Mouse (Mus musculus): ENCODE data around the gene Pak6. TPM values are rescaled to one million over a fixed set of nuclear protein-coding genes. Genes with fewer than 3 reads are reported as not detected.

The Pak6 gene
- polyA plus RNA-seq, 1 experiment: not detected

DNA sequence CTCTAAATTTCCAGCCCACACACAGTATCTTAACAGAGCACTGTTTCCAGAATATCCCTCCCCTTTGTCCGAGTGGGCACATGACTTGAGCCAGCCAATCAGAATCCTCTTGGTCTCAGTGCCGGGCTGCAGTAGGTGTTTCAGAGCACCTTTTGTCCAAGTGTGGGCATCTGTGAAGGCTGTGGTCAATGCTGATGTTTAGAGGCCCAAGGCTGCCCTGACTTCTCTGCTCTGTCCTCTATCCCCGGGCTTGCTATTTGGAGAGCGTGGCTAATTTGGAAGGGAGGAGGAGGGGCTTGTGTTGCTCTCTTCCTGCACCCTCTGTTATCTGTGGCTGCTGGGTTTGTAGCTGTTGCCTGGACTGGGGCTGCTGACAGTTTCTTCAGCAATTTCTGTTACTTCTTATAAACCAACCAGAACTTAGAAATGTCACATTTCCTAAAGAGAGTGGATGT, 3.1 kb upstream of the Pak6 start:
- Histone ChIP-seq H3K4me1 (ENCODE audit: control insufficient read depth, insufficient read depth, low read length) (peaks cover 33% of the 10 kb centered on the region), H3K27ac (ENCODE audit: insufficient read depth, low read depth, low read length) (0 out of 2 replicates have a peak overlapping the region, but pooled peaks have one; percentile 42), H3K4me3 (ENCODE audit: insufficient read depth, low read depth, low read length) (peak overlapping the region; percentile 57)
- no peak for TF ChIP-seq CTCF (IDR thresholded peaks at IDR 0.05; ENCODE audit: insufficient read depth, low read depth, low read length)
- TF ChIP-seq POLR2A (IDR thresholded peaks at IDR 0.05; ENCODE audit: insufficient read depth, low read depth, low read length): no peak
- 2% methylated on average over 4 of the region's 4 CpGs for WGBS

DNA sequence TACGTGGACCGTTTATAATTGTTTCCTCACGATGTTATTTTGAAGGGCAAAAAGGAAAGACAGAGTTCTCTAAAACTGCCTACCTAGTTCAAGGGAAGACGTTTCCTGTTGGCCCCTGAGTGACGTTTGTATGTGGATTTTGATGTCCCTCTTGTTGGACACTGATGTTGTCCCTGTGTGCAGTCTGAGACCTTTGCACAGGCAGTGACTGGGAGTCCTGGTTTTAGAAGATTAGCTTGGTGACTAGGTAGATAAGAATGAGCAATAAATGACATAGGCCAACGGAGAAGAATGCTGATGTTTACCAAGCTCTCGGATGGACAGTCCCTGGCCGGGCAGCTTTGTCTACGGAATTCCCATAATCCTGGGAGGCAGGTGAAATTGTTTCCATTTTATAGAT, 1.2 kb upstream of the Pak6 start:
- TF ChIP-seq CTCF (IDR thresholded peaks at IDR 0.05; ENCODE audit: insufficient read depth, low read depth, low read length) (no peak), POLR2A (IDR thresholded peaks at IDR 0.05; ENCODE audit: insufficient read depth, low read depth, low read length) (no peak)
- H3K4me1 ChIP-seq (ENCODE audit: control insufficient read depth, insufficient read depth, low read length): peaks cover 37% of the 10 kb centered on the region
- H3K27ac ChIP-seq (ENCODE audit: insufficient read depth, low read depth, low read length): no peak overlapping the region
- no peak overlapping the region for H3K4me3 ChIP-seq (ENCODE audit: insufficient read depth, low read depth, low read length)
- WGBS: 93% methylated on average over 9 of the region's 9 CpGs

DNA sequence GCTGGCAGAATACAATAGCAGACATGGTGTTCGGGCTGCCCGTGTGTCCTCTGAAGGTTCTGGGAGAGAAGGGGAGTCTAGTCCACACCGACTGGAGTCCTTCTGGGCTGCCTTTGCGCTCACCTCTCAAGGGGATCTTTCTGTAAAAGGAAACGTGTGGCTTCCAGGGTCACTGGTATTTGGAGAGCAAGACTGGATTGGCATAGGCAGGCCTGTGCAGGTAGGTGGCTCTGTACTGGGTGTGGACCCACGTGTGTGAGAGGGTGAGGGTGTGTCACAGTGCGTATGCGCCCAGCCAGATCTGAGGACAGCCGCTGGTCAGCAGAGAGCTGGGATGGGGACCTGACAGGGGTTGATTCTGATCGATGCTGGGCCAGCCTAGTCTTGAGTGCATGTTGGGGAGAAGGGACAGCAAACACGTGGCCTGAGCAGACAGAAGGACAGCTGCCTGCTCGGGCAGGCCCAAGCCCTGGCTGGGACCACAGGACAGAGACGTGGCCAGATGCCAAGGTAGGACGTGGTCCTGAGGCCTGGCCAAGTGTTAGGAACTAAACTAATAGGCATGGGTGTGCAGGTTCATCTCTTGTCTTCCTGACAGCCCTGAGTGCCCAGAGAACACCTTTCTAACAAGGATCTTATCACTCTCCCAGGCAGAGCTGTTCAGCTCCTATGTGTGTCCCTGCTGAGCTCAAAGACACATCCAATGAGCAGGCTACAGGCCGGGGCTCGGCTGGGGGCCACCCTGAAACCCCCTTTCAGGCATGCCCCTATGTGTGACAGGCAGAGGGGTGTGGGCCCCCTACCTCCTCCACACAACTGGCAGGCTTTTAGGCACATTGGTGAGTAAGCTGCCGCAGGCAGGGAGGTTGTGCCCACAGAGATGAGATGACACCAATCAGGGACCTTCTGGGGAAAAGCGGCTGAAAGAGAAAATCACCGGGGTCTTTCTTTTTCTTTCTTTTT, 982 bp downstream of the Pak6 start:
- peak overlapping the region; percentile 35; the same call in 1 of the 2 replicates for H3K27ac ChIP-seq (ENCODE audit: insufficient read depth, low read depth, low read length)
- 29% methylated on average over 19 of the region's 19 CpGs for WGBS
- H3K4me1 ChIP-seq (ENCODE audit: control insufficient read depth, insufficient read depth, low read length): peaks cover 35% of the 10 kb centered on the region
- TF ChIP-seq POLR2A (IDR thresholded peaks at IDR 0.05; ENCODE audit: insufficient read depth, low read depth, low read length) (no peak), CTCF (IDR thresholded peaks at IDR 0.05; ENCODE audit: insufficient read depth, low read depth, low read length) (no peak)
- H3K4me3 ChIP-seq (ENCODE audit: insufficient read depth, low read depth, low read length): peak overlapping the region; percentile 65

DNA sequence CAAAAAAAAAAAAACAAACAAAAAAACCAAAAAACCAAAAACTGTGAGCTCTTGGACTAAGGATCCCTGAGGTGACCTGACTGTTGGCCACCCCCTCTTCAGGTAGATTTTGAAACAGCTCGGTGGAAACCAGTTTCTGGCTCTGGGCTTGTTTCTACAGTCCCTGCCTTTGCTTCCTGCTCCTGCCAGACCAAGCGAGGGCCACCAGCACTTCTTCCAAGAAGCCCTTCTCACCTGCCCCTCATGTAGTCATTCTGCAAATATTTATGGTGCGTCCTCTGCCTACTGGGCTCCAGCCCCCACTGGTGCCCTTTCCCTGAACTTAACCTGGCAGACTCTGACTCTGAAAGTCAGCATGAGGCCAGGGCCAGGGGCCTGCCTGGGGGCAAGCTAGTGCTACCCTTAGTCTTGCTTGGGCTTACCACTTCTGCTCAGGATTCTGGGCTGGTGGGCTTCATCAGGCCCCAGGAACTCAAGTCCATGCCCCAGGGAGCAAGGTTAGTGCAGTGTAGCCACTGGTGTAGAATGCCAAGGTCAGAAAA, 1.9 kb downstream of the Pak6 start:
- Histone ChIP-seq H3K4me1 (ENCODE audit: control insufficient read depth, insufficient read depth, low read length) (peaks cover 32% of the 10 kb centered on the region), H3K4me3 (ENCODE audit: insufficient read depth, low read depth, low read length) (no peak overlapping the region), H3K27ac (ENCODE audit: insufficient read depth, low read depth, low read length) (no peak overlapping the region)
- no peak for TF ChIP-seq POLR2A (IDR thresholded peaks at IDR 0.05; ENCODE audit: insufficient read depth, low read depth, low read length)
- TF ChIP-seq CTCF (IDR thresholded peaks at IDR 0.05; ENCODE audit: insufficient read depth, low read depth, low read length): no peak
- WGBS: 71% methylated on average over 3 of the region's 3 CpGs

DNA sequence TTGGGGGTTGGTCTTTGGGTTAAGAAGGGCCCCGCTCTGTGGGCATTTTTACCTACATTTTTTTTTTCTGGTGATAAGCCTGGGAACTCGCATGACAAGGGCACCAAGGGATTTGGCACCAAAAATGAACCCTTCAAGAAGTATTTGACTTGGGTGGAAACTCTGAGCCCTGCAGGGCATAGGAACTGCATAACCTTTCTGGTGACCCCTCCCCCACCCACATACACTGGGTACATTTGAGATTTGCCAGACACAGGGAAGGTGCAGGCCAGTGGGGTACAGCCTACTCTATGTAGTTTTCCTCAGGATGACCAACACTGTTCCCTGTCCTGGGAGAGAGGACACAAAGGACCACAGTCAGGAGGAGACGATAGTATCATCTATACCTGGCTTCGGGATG, 2.5 kb downstream of the Pak6 start:
- 91% methylated on average over 4 of the region's 4 CpGs for WGBS
- peaks cover 30% of the 10 kb centered on the region for H3K4me1 ChIP-seq (ENCODE audit: control insufficient read depth, insufficient read depth, low read length)
- no peak for TF ChIP-seq CTCF (IDR thresholded peaks at IDR 0.05; ENCODE audit: insufficient read depth, low read depth, low read length)
- no peak for TF ChIP-seq POLR2A (IDR thresholded peaks at IDR 0.05; ENCODE audit: insufficient read depth, low read depth, low read length)
- H3K27ac ChIP-seq (ENCODE audit: insufficient read depth, low read depth, low read length): no peak overlapping the region
- no peak overlapping the region for H3K4me3 ChIP-seq (ENCODE audit: insufficient read depth, low read depth, low read length)

DNA sequence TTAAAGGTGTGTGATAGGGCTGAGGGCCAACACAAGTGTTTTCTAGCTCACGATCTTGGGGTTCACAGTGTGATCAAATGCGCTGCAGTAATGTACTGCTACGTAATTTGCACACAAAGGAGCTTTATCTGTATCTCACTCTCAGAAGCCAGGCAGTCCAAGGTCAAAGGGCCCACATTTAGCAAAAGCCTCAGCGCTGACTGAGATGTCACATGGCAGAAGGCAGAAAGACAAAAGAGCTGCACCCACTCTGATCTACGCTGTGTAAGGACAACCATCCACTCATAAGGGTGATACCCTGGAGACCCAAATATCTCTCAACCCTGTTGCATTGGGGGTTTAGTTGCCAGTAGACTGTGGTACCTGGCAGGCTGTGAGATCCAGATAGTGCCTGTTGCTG, 4.1 kb downstream of the Pak6 start:
- no peak overlapping the region for H3K4me3 ChIP-seq (ENCODE audit: insufficient read depth, low read depth, low read length)
- TF ChIP-seq CTCF (IDR thresholded peaks at IDR 0.05; ENCODE audit: insufficient read depth, low read depth, low read length) (no peak), POLR2A (IDR thresholded peaks at IDR 0.05; ENCODE audit: insufficient read depth, low read depth, low read length) (no peak)
- 73% methylated on average over 5 of the region's 5 CpGs for WGBS
- no peak overlapping the region for H3K27ac ChIP-seq (ENCODE audit: insufficient read depth, low read depth, low read length)
- H3K4me1 ChIP-seq (ENCODE audit: control insufficient read depth, insufficient read depth, low read length): peaks cover 30% of the 10 kb centered on the region

DNA sequence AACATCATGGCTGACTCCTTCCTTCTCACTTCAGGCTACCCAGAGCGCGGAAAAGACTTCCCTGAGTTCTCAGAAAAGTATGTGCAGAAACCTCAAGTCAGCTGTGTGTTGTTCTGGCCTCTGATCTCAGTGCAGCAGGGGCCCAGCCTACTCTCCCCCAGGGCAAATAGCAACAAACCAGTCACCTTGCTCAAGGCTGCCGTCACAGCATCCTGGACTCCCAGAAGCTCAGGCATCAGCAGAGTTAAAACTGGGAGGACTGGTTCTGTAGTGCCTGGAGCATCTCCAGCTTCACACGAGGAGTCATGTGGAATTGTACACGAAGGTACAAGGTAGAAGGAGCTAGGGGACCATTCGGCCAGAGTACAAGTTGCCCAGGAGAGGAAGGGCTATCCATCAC, 6.1 kb downstream of the Pak6 start:
- H3K4me1 ChIP-seq (ENCODE audit: control insufficient read depth, insufficient read depth, low read length): peaks cover 20% of the 10 kb centered on the region
- TF ChIP-seq POLR2A (IDR thresholded peaks at IDR 0.05; ENCODE audit: insufficient read depth, low read depth, low read length): no peak
- no peak for TF ChIP-seq CTCF (IDR thresholded peaks at IDR 0.05; ENCODE audit: insufficient read depth, low read depth, low read length)
- WGBS: 72% methylated on average over 6 of the region's 6 CpGs
- no peak overlapping the region for H3K4me3 ChIP-seq (ENCODE audit: insufficient read depth, low read depth, low read length)
- no peak overlapping the region for H3K27ac ChIP-seq (ENCODE audit: insufficient read depth, low read depth, low read length)

DNA sequence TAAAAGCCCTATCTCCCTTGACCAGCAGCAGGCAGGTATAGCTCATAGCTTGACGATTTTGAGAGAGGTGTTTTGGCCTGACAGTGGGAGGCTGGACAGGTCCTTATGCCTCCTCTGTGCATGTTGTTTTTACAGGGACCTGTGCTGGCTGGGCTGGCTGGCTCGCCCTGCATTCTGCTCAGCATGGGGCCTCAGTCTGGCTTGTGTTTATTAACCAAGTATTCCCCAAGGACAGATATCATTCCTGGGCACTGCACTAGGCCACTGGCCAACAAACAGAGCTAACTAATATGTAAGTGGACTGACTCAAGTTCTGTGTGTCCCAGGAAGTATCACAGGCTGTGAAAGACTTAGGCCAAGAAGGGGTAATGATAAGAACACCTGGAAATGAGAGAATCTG, 6.7 kb downstream of the Pak6 start:
- H3K4me1 ChIP-seq (ENCODE audit: control insufficient read depth, insufficient read depth, low read length): peaks cover 18% of the 10 kb centered on the region
- H3K4me3 ChIP-seq (ENCODE audit: insufficient read depth, low read depth, low read length): no peak overlapping the region
- TF ChIP-seq CTCF (IDR thresholded peaks at IDR 0.05; ENCODE audit: insufficient read depth, low read depth, low read length): no peak
- no peak for TF ChIP-seq POLR2A (IDR thresholded peaks at IDR 0.05; ENCODE audit: insufficient read depth, low read depth, low read length)
- no peak overlapping the region for H3K27ac ChIP-seq (ENCODE audit: insufficient read depth, low read depth, low read length)
- WGBS: 68% methylated on average over 2 of the region's 2 CpGs

DNA sequence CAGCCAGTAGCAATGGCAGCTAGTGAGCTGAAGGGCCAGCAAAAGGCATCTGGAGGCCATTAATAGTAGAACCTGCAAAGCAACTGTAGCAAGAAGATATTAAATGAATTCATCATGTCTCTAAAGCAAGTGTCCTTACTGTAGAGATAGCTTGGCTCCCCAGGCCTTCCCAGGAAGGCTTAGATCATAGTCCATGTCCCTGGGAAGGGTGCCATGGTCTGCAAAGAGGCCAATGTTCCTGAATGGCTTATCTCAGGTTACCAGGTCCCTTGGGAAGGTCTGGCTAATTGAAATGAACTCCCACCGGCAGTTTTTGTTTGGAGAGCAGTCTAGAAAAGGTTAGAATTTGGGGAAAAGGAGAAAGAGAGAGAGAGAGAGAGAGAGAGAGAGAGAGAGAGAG, 8.6 kb downstream of the Pak6 start:
- Histone ChIP-seq H3K27ac (ENCODE audit: insufficient read depth, low read depth, low read length) (no peak overlapping the region), H3K4me1 (ENCODE audit: control insufficient read depth, insufficient read depth, low read length) (peaks cover 12% of the 10 kb centered on the region), H3K4me3 (ENCODE audit: insufficient read depth, low read depth, low read length) (no peak overlapping the region)
- no peak for TF ChIP-seq CTCF (IDR thresholded peaks at IDR 0.05; ENCODE audit: insufficient read depth, low read depth, low read length)
- no peak for TF ChIP-seq POLR2A (IDR thresholded peaks at IDR 0.05; ENCODE audit: insufficient read depth, low read depth, low read length)
- 90% methylated on average over 1 of the region's 1 CpGs for WGBS
